Mouse (Mus musculus) ES-E14 (cell line): ENCODE measurements at regions not wholly inside any gene's neighbourhood (a gene's known extent, or its start where the extent isn't known, plus 50 kb on each side); places are given as distances from the start of the nearest gene placed in this dataset.

Source experiments
- DNase-seq: peaks from one replicate; pipeline ENCODE4 v3.0.0-alpha.2; 2013; ENCODE audit warnings: low read depth, low spot score
- H3K27ac ChIP-seq: 2 replicates; pipeline ENCODE4 v1.5.1; 2012; ENCODE audit warnings: low read depth, mild to moderate bottlenecking, low read length, moderate library complexity, mixed read lengths; ENCODE audit not compliant: poor library complexity, insufficient read depth, severe bottlenecking
- H3K36me3 ChIP-seq: 2 replicates; pipeline ENCODE4 v1.6.1; 2012; ENCODE audit warnings: mild to moderate bottlenecking, low read length, moderate library complexity, mixed read lengths; ENCODE audit not compliant: control insufficient read depth, poor library complexity, insufficient read depth, severe bottlenecking
- H3K4me1 ChIP-seq, 2 experiments: fragments of 150-350 bp in 1 of 2; sonication (generic) in 1 of 2; 2 replicates each; pipeline ENCODE4 v1.6.1; 2012; ENCODE audit warnings: low read length in 2 of 2, mild to moderate bottlenecking in 1 of 2, mixed read lengths in 1 of 2; ENCODE audit not compliant: control insufficient read depth in 2 of 2, insufficient read depth in 2 of 2, poor library complexity in 1 of 2
- H3K4me3 ChIP-seq, 2 experiments: fragments of 150-350 bp in 1 of 2; sonication (generic) in 1 of 2; 2 replicates each; pipeline ENCODE4 v1.5.1; 2012; ENCODE audit warnings: low read length in 2 of 2, low read depth in 1 of 2, mild to moderate bottlenecking in 1 of 2, mixed read lengths in 1 of 2; ENCODE audit not compliant: insufficient read depth in 1 of 2, poor library complexity in 1 of 2, severe bottlenecking in 1 of 2
- H3K9ac ChIP-seq: 2 replicates; pipeline ENCODE4 v1.6.1; 2012; ENCODE audit warnings: low read depth, mild to moderate bottlenecking, low read length, mixed read lengths; ENCODE audit not compliant: poor library complexity, insufficient read depth, severe bottlenecking
- H3K9me3 ChIP-seq: fragments of 150-350 bp; sonication (generic); 2 replicates; pipeline ENCODE4 v1.6.1; 2012; ENCODE audit warnings: low read depth, mild to moderate bottlenecking, low read length; ENCODE audit not compliant: control insufficient read depth, insufficient read depth
- CHD2 ChIP-seq: IDR thresholded peaks from 2 replicates; pipeline ENCODE4 v1.6.1; 2014; ENCODE audit warnings: mild to moderate bottlenecking, low read depth, low read length, inconsistent platforms
- HCFC1 ChIP-seq: IDR thresholded peaks from 2 replicates; pipeline ENCODE4 v1.6.1; 2012; ENCODE audit warnings: low read length, inconsistent platforms, borderline replicate concordance; ENCODE audit not compliant: insufficient read depth
- MAFK ChIP-seq: IDR thresholded peaks from 2 replicates; pipeline ENCODE4 v1.6.1; 2014; ENCODE audit warnings: mild to moderate bottlenecking, low read depth, low read length, inconsistent platforms; ENCODE audit not compliant: insufficient read depth
- ZC3H11A ChIP-seq: IDR thresholded peaks from 2 replicates; pipeline ENCODE4 v1.6.1; 2012; ENCODE audit warnings: low read depth, mild to moderate bottlenecking, inconsistent platforms, low read length, borderline replicate concordance
- ZNF384 ChIP-seq: IDR thresholded peaks from 2 replicates; pipeline ENCODE4 v1.6.1; 2012; ENCODE audit warnings: low read depth, low read length, inconsistent platforms
- in situ Hi-C, 2 experiments: fragments of 600-800 bp; cut with MboI; formaldehyde crosslinking; loops; one replicate each; pipeline ENCODE4 v1.15.1; 2025; ENCODE audit warnings: low sequenced_read_pairs in 2 of 2, inconsistent platforms in 1 of 2; ENCODE audit not compliant: unreplicated experiment in 2 of 2

DNA sequence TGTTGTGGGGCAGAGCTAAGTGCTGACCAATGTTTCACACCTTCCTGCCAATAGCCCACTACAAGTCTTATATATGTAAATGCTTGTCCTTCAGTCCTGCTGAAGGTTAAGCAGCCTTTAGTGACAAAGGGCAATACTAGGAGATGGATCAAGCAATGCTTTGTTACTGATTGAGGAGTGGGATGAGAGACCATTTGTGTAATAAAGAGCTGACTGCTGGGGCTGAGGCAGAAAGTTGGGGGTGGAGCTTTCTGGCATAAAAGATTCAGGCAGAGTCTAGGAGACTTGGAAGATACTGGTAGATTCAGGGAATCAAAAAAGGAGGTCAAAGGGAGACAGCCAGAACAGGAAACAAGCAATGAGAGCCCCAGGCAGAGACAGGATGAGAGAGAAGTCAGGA, 281.9 kb upstream of the Cdh9 start:
- TF ChIP-seq MAFK = 0 out of 2 replicates have a peak, but pooled peaks have one; percentile 24
- no peak for TF ChIP-seq ZC3H11A
- Histone ChIP-seq H3K4me1 (peaks cover 0 to 6% of the 10 kb centered on the region in 2 experiments; a peak in 2 of 4 replicates), H3K4me3 (no peak overlapping the region), H3K9me3 (no peaks in the 10 kb centered on the region), H3K27ac (no peak overlapping the region; the same call in 1 of the 2 replicates), H3K9ac (no peak overlapping the region), H3K36me3 (no peaks in the 10 kb centered on the region)
- in situ Hi-C loops = no loop called here
- DNase-seq = peak; percentile 70

DNA sequence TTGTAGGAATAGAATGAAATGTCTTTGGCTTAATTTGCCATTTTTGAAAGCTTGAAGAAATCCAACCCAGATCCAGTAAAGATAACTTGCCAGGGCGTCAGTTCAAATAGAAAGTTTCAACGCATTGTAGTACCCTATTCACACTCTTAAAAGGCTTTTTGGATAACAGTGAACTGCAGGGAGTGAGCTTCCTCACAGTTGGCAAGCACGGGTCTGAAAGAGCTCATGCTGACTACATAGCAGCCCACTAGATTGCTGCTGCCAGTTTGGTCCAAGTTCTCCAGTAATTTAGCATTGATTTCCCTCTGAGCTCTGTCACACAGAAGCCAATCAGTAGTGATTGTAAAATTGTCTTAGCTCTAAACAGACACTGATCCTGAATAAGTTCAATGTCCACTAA, 237.3 kb upstream of the Cdh9 start:
- DNase-seq = no peak
- no peak for TF ChIP-seq ZNF384
- no peak for TF ChIP-seq MAFK
- TF ChIP-seq ZC3H11A = no peak
- TF ChIP-seq CHD2 = no peak
- TF ChIP-seq HCFC1 = no peak
- no peak overlapping the region for H3K4me3 ChIP-seq
- no peaks in the 10 kb centered on the region for H3K36me3 ChIP-seq
- no peaks in the 10 kb centered on the region for H3K4me1 ChIP-seq
- in situ Hi-C loops = no loop called here
- no peak overlapping the region for H3K27ac ChIP-seq
- H3K9me3 ChIP-seq = no peaks in the 10 kb centered on the region
- no peak overlapping the region for H3K9ac ChIP-seq

GRCm38 (mm10) chr15:16492871-16493270, 235.7 kb upstream of the Cdh9 start:
- Histone ChIP-seq H3K4me3 (no peak overlapping the region), H3K27ac (no peak overlapping the region), H3K9ac (no peak overlapping the region), H3K4me1 (no peaks in the 10 kb centered on the region), H3K9me3 (no peaks in the 10 kb centered on the region), H3K36me3 (no peaks in the 10 kb centered on the region)
- no peak for TF ChIP-seq ZC3H11A
- no peak for TF ChIP-seq CHD2
- DNase-seq = no peak
- in situ Hi-C loops = no loop called here

DNA sequence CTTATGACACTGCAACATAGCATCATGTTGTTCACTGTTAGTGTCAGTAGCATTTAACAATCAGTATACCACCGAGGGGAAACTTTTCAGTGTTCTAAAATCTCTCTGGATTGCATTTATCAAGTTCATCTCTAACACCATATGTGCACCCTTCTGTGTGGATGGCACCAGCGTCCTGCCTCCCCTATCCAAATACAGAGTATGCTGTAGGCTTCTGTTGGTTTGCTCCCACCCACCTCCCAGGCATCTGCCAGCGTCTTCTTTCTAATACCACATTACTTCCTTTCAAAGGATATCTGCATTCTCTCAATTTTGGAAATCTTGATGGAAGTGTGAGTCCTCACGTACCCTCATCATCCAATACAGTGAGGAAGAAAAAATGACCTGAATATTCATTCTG, 208.0 kb upstream of the Cdh9 start:
- H3K36me3 ChIP-seq = no peaks in the 10 kb centered on the region
- DNase-seq = no peak
- in situ Hi-C loops = no loop called here
- no peak overlapping the region for H3K4me3 ChIP-seq
- TF ChIP-seq ZNF384 (no peak), HCFC1 (no peak), MAFK (no peak), ZC3H11A (no peak), CHD2 (no peak)
- H3K9me3 ChIP-seq = no peaks in the 10 kb centered on the region
- H3K4me1 ChIP-seq = no peaks in the 10 kb centered on the region
- H3K9ac ChIP-seq = no peak overlapping the region
- no peak overlapping the region for H3K27ac ChIP-seq

DNA sequence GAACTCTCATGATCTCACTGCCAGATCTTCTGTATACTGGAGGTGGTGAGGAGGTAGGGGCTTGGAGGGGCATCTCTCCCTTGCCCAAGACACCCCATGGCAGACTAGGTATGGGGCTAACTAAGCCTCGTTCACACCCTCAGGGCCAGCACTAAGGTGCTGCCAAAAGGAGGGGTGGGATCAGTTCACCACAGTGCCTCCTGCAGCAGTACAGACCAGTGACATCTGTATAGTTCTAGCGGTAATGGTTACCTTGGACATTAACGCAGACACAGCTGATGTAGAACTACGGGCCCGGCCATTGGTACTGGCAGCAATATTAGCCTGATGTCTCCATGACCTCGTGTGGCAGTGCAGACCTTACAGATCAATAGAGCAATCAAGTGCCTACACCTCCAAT, 196.0 kb upstream of the Cdh9 start:
- Histone ChIP-seq H3K4me3 (no peak overlapping the region), H3K36me3 (no peaks in the 10 kb centered on the region), H3K27ac (no peak overlapping the region), H3K4me1 (no peaks in the 10 kb centered on the region), H3K9ac (no peak overlapping the region), H3K9me3 (no peaks in the 10 kb centered on the region)
- in situ Hi-C loops = no loop called here
- TF ChIP-seq ZNF384 (no peak), ZC3H11A (no peak), MAFK (no peak), HCFC1 (no peak), CHD2 (no peak)
- DNase-seq = no peak
